Mouse (Mus musculus): Measurements from ENCODE around the gene Rbx1. TPM values are rescaled to one million over a fixed set of nuclear protein-coding genes. Genes with fewer than 3 reads are reported as not detected.
A peak's percentile ranks its signal among the peaks of the same experiment; 100 is the strongest.

Gene Rbx1
- total and polyA plus RNA-seq, 2 experiments: 45.5 to 55.4 TPM

DNA sequence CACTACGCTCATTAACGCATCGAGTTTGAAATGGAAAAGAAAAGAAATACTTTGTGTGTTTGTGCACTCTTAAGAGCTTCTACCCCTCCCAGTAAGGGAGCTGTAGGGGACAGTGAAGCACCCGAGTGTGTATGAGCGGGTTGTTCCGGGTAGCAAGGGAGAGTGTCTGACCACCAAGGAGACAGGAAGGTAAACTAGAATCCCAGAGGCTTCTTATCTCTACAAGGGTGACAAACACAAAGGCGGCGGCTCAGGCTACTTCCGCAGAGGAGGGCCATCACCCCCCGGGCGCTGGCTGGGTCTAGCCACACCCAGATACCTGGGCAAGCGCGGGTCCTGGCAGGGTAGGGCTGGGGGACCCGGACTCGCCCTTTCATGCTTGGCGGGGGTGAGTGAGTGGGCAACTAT is 56.7 kb downstream of the Rbx1 start:
- no peak for TF ChIP-seq POLR2A (IDR thresholded peaks at IDR 0.05; ENCODE audit: extremely low read depth, insufficient read depth, low read length)
- no peak for TF ChIP-seq CTCF (IDR thresholded peaks at IDR 0.05; ENCODE audit: low read depth, low read length)
- peaks cover 2% of the 10 kb centered on the region; the same call in 1 of the 2 replicates for H3K4me1 ChIP-seq (ENCODE audit: control insufficient read depth, insufficient read depth, low read length)
- H3K9ac ChIP-seq (ENCODE audit: low read depth, low read length): peak overlapping the region; percentile 59
- H3K36me3 ChIP-seq (ENCODE audit: control insufficient read depth, insufficient read depth, low read length): no peaks in the 10 kb centered on the region
- H3K27ac ChIP-seq (replicated peaks; ENCODE audit: insufficient read depth, low read depth, low read length): peak overlapping the region; percentile 67
- no peaks in the 10 kb centered on the region for H3K79me2 ChIP-seq (ENCODE audit: control insufficient read depth, insufficient read depth, low read length)
- under 1% methylated on average over 16 of the region's 16 CpGs for WGBS
- H3K4me3 ChIP-seq (ENCODE audit: insufficient read depth, low read depth, low read length): peak overlapping the region; percentile 65
- H3K27me3 ChIP-seq (ENCODE audit: control insufficient read depth, insufficient read depth, low read length): no peaks in the 10 kb centered on the region
- peak; percentile 18 for DNase-seq (ENCODE audit: extremely low read depth, low read depth, low spot score)

DNA sequence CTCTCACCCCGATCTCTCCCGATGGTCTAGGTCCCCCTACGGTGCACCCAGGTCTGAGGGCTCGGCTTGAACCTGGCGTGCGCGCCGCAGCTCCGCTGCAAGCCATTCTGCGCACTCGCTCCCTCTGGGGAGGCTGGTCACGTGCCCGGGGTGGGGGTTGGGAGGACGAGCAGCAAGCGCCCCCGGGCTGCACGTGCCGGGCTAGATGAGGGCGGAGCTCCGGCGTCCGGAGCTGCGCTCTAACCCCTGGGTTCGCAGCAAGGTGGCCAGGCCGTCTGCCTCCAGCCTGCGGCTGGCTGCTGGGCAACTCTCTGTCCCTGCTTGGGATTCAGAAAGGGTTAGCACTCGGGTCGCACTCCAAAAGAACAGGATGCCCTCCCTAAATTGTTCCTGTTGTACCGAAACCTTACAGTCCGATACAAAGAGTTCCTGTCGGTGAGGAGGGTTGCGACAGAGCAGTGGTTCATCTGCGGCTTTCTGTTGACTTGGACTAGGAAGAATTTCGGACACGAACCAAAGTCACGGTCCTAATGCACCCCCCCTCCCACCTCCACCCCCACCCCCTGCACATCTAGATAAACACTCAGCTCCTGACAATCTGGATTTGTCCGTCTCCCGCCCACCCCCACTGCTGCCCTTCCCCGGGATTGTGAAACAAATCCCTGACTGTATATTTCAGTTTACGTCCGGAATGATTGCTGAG is 57.2 kb downstream of the Rbx1 start:
- Histone ChIP-seq H3K4me1 (ENCODE audit: control insufficient read depth, insufficient read depth, low read length) (peaks cover 2% of the 10 kb centered on the region; the same call in 1 of the 2 replicates), H3K27me3 (ENCODE audit: control insufficient read depth, insufficient read depth, low read length) (no peaks in the 10 kb centered on the region), H3K36me3 (ENCODE audit: control insufficient read depth, insufficient read depth, low read length) (no peaks in the 10 kb centered on the region), H3K9ac (ENCODE audit: low read depth, low read length) (peak overlapping the region; percentile 59), H3K27ac (replicated peaks; ENCODE audit: insufficient read depth, low read depth, low read length) (peak overlapping the region; percentile 67), H3K4me3 (ENCODE audit: insufficient read depth, low read depth, low read length) (peak overlapping the region; percentile 65), H3K79me2 (ENCODE audit: control insufficient read depth, insufficient read depth, low read length) (no peaks in the 10 kb centered on the region)
- WGBS: under 1% methylated on average over 41 of the region's 41 CpGs
- peak; percentile 74 for DNase-seq (ENCODE audit: extremely low read depth, low read depth, low spot score)
- TF ChIP-seq CTCF (IDR thresholded peaks at IDR 0.05; ENCODE audit: low read depth, low read length) (0 out of 2 replicates have a peak, but pooled peaks have one; percentile 2), POLR2A (IDR thresholded peaks at IDR 0.05; ENCODE audit: extremely low read depth, insufficient read depth, low read length) (peak; percentile 68)

DNA sequence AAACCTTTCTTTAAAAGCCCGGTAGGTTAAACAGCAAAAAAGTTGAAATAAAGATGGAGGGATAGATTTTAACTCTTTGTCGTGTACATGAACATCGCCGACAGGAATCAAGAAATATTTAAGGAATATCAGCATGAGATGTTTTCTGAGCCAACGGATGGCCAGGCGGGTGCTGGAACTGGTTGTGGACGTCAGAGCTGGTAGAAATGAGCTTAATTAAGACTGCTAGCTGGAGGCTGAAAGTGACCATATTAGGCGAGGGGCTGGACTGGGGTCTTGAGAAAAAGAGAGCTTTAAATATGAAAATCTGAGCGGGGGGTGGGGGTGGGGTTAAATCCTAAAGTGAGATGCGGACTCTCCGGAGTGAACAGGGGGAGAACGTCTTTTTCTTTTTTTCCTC is 57.8 kb downstream of the Rbx1 start:
- Histone ChIP-seq H3K79me2 (ENCODE audit: control insufficient read depth, insufficient read depth, low read length) (no peaks in the 10 kb centered on the region), H3K4me1 (ENCODE audit: control insufficient read depth, insufficient read depth, low read length) (peaks cover 2% of the 10 kb centered on the region; the same call in 1 of the 2 replicates), H3K9ac (ENCODE audit: low read depth, low read length) (peak overlapping the region; percentile 66), H3K27ac (replicated peaks; ENCODE audit: insufficient read depth, low read depth, low read length) (peak overlapping the region; percentile 65), H3K27me3 (ENCODE audit: control insufficient read depth, insufficient read depth, low read length) (no peaks in the 10 kb centered on the region), H3K4me3 (ENCODE audit: insufficient read depth, low read depth, low read length) (peak overlapping the region; percentile 65), H3K36me3 (ENCODE audit: control insufficient read depth, insufficient read depth, low read length) (no peaks in the 10 kb centered on the region)
- WGBS: 7% methylated on average over 12 of the region's 12 CpGs
- no peak for DNase-seq (ENCODE audit: extremely low read depth, low read depth, low spot score)
- TF ChIP-seq CTCF (IDR thresholded peaks at IDR 0.05; ENCODE audit: low read depth, low read length) (no peak), POLR2A (IDR thresholded peaks at IDR 0.05; ENCODE audit: extremely low read depth, insufficient read depth, low read length) (no peak)

Other genes starting within 250 kb of the Rbx1 start
- not detected in 2 replicates for gene Mchr1, start 230.8 kb upstream of the Rbx1 start, total RNA-seq (2014; rRNA removed)
- gene Mchr1, start 230.8 kb upstream of the Rbx1 start, polyA plus RNA-seq (2012; rRNA removed): not detected in 2 replicates
- 56.1 and 67.8 TPM in 2 replicates for gene Slc25a17, start 105.5 kb upstream of the Rbx1 start, total RNA-seq (2014; rRNA removed)
- 30.2 and 30.4 TPM in 2 replicates for gene Slc25a17, start 105.5 kb upstream of the Rbx1 start, polyA plus RNA-seq (2012; rRNA removed)
- 91.8 and 98.9 TPM in 2 replicates for gene St13, start 66.2 kb upstream of the Rbx1 start, total RNA-seq (2014; rRNA removed)
- 29.2 and 31.3 TPM in 2 replicates for gene St13, start 66.2 kb upstream of the Rbx1 start, polyA plus RNA-seq (2012; rRNA removed)
- 8.1 and 10.4 TPM in 2 replicates for gene Xpnpep3, start 66.2 kb upstream of the Rbx1 start, total RNA-seq (2014; rRNA removed)
- gene Xpnpep3, start 66.2 kb upstream of the Rbx1 start, polyA plus RNA-seq (2012; rRNA removed): 5.2 and 6.8 TPM in 2 replicates
- 0.13 and 0.28 TPM in 2 replicates for gene Dnajb7, start 58.0 kb upstream of the Rbx1 start, total RNA-seq (2014; rRNA removed)
- not detected in 2 replicates for gene Dnajb7, start 58.0 kb upstream of the Rbx1 start, polyA plus RNA-seq (2012; rRNA removed)
- 17.9 and 27.7 TPM in 2 replicates for gene Ep300, start 119.1 kb downstream of the Rbx1 start, total RNA-seq (2014; rRNA removed)
- gene Ep300, start 119.1 kb downstream of the Rbx1 start, polyA plus RNA-seq (2012; rRNA removed): 6.5 and 8.5 TPM in 2 replicates
- gene L3mbtl2, start 197.6 kb downstream of the Rbx1 start, total RNA-seq (2014; rRNA removed): 4.7 and 7.2 TPM in 2 replicates
- 9.7 and 10.8 TPM in 2 replicates for gene L3mbtl2, start 197.6 kb downstream of the Rbx1 start, polyA plus RNA-seq (2012; rRNA removed)
- gene Chadl, start 231.0 kb downstream of the Rbx1 start, total RNA-seq (2014; rRNA removed): 0.13 and 0.37 TPM in 2 replicates
- 1.5 and 1.9 TPM in 2 replicates for gene Chadl, start 231.0 kb downstream of the Rbx1 start, polyA plus RNA-seq (2012; rRNA removed)

Measured in liver, adult 2 months (tissue).